Comparison of ENCODE assay signal across 8 mouse cellular contexts in the genomic region with DNA sequence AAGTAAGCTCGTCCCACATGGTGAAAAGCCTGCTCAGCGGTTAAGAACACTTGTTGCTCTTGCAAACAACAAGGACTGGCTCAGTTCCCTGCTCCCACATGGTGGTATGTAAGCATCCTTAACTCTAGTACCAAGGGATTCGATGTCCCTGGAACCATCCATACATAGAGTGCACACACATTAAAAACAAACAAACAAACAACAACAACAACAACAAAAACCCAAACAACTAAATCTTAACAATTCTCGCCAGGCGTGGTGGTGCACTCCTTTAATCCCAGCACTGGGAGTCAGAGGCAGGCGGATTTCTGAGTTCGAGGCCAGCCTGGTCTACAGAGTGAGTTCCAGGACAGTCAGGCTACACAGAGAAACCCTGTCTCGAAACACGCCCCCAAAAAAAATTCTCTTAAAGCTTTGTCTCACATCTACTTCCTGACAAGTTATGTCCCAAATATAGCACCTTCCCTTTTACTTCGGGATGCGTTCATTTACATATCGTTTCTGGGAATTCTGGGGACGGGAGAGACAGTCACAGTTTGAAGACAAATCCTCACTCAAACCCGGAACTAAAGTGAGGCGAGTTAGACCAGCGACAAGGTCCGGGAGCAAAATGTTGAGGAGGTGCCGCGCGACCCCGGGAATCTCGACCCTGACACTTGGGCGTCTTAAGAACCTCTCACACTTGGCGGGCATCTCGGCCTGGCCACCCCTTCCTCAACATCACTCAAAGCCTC. TPM values are rescaled to one million over a fixed set of nuclear protein-coding genes. Genes with fewer than 3 reads are reported as not detected.
DNase-seq lines count a peak whose midpoint lies in the region; ATAC-seq and TF ChIP-seq lines count a peak whose summit lies in the region.

No protein-coding gene starts in this region.

- no peaks in the 10 kb centered on the region for H3K9me3 ChIP-seq in forebrain, embryonic 12.5 days
- no peaks in the 10 kb centered on the region for H3K9me3 ChIP-seq in liver, embryonic 14.5 days (ENCODE audit: control insufficient read depth, low read length)
- no peaks in the 10 kb centered on the region for H3K9me3 ChIP-seq in stomach, embryonic 16.5 days (replicated peaks; ENCODE audit: control insufficient read depth, low read length)

- peak overlapping the region; percentile 99 for H3K4me2 ChIP-seq in forebrain, embryonic 12.5 days
- H3K4me2 ChIP-seq in liver, embryonic 14.5 days (ENCODE audit: low read depth) = peak overlapping the region; percentile 95
- H3K4me2 ChIP-seq in stomach, embryonic 16.5 days (ENCODE audit: low read depth, low read length) = peak overlapping the region; percentile 72

- no peak for TF ChIP-seq POLR2A in spleen, adult 2 months (IDR thresholded peaks at IDR 0.05; ENCODE audit: low read depth, low read length)

- 20% methylated on average over 25 of the region's 25 CpGs for WGBS in spleen, adult 2 months
- 18% methylated on average over 25 of the region's 25 CpGs for WGBS in forebrain, embryonic 12.5 days
- 18% methylated on average over 25 of the region's 25 CpGs for WGBS in liver, embryonic 14.5 days (ENCODE audit: insufficient replicate concordance)
- 17% methylated on average over 25 of the region's 25 CpGs for WGBS in stomach, embryonic 16.5 days

- DNase-seq in spleen, adult 2 months (ENCODE audit: low read depth in 1 of 2, low spot score in 2 of 2) = no peak
- no peak for DNase-seq in spleen, postnatal 14 days (ENCODE audit: low spot score in 2 of 2)
- no peak for DNase-seq in liver, embryonic 14.5 days (ENCODE audit: low read depth in 3 of 3, low spot score in 3 of 3)
- no peak for DNase-seq in cerebellum, adult 9-11 months
- DNase-seq in thymus, adult 18-20 months = no peak
- no peak for DNase-seq in embryo, embryonic 10.5 days (ENCODE audit: low spot score)

- no peak for TF ChIP-seq CTCF in spleen, adult 2 months (IDR thresholded peaks at IDR 0.05; ENCODE audit: extremely low read depth, insufficient read depth, insufficient read length, insufficient replicate concordance)
- TF ChIP-seq CTCF in liver, embryonic 14.5 days (IDR thresholded peaks at IDR 0.05; ENCODE audit: low read depth) = no peak

- H3K27me3 ChIP-seq in spleen, adult 2 months (ENCODE audit: control insufficient read depth, insufficient read depth, low read length) = no peaks in the 10 kb centered on the region
- H3K27me3 ChIP-seq in forebrain, embryonic 12.5 days = peaks cover 13% of the 10 kb centered on the region
- peaks cover 13% of the 10 kb centered on the region for H3K27me3 ChIP-seq in liver, embryonic 14.5 days (ENCODE audit: control insufficient read depth, insufficient read depth, low read length)
- H3K27me3 ChIP-seq in stomach, embryonic 16.5 days (ENCODE audit: control insufficient read depth, insufficient read depth, low read length) = no peaks in the 10 kb centered on the region

- peak overlapping the region; percentile 84 for H3K9ac ChIP-seq in forebrain, embryonic 12.5 days
- H3K9ac ChIP-seq in liver, embryonic 14.5 days (replicated peaks) = peak overlapping the region; percentile 98
- peak overlapping the region; percentile 95 for H3K9ac ChIP-seq in stomach, embryonic 16.5 days (ENCODE audit: low read length)

- TF ChIP-seq EP300 in liver, embryonic 14.5 days (IDR thresholded peaks at IDR 0.05; ENCODE audit: low read depth) = no peak

- peaks cover 7% of the 10 kb centered on the region for H3K4me1 ChIP-seq in spleen, adult 2 months (ENCODE audit: control insufficient read depth, insufficient read depth, insufficient read length)
- peaks cover 21% of the 10 kb centered on the region for H3K4me1 ChIP-seq in forebrain, embryonic 12.5 days
- H3K4me1 ChIP-seq in liver, embryonic 14.5 days (replicated peaks; ENCODE audit: control insufficient read depth in 2 of 2, insufficient read depth in 2 of 2, low read length in 1 of 2) = peaks cover 7 to 16% of the 10 kb centered on the region in 2 experiments; a peak in 3 of 4 replicates
- H3K4me1 ChIP-seq in stomach, embryonic 16.5 days (ENCODE audit: control insufficient read depth, insufficient read depth, low read length) = peaks cover 20% of the 10 kb centered on the region

- no peaks in the 10 kb centered on the region for H3K36me3 ChIP-seq in spleen, adult 2 months (ENCODE audit: control insufficient read depth, insufficient read depth, low read length)
- H3K36me3 ChIP-seq in forebrain, embryonic 12.5 days (replicated peaks) = no peaks in the 10 kb centered on the region
- H3K36me3 ChIP-seq in liver, embryonic 14.5 days (replicated peaks; ENCODE audit: control insufficient read depth, insufficient read depth, low read depth) = no peaks in the 10 kb centered on the region
- H3K36me3 ChIP-seq in stomach, embryonic 16.5 days (ENCODE audit: control insufficient read depth, insufficient read depth, low read length) = no peaks in the 10 kb centered on the region

- peak overlapping the region; percentile 95 for H3K4me3 ChIP-seq in spleen, adult 2 months (ENCODE audit: extremely low read depth, insufficient read depth, insufficient read length)
- peak overlapping the region; percentile 81 for H3K4me3 ChIP-seq in forebrain, embryonic 12.5 days (replicated peaks)
- H3K4me3 ChIP-seq in liver, embryonic 14.5 days (ENCODE audit: insufficient read depth in 1 of 2, low read depth in 2 of 2, low read length in 2 of 2) = peak overlapping the region; percentile 92 to 99
- peak overlapping the region; percentile 84 for H3K4me3 ChIP-seq in stomach, embryonic 16.5 days (replicated peaks; ENCODE audit: low read length)

- H3K27ac ChIP-seq in spleen, adult 2 months (ENCODE audit: insufficient read depth, low read length) = peak overlapping the region; percentile 74
- no peak overlapping the region for H3K27ac ChIP-seq in forebrain, embryonic 12.5 days
- H3K27ac ChIP-seq in liver, embryonic 14.5 days = peak overlapping the region; percentile 82
- peak overlapping the region; percentile 89 for H3K27ac ChIP-seq in stomach, embryonic 16.5 days (ENCODE audit: low read length)

- no peak for ATAC-seq in forebrain, embryonic 12.5 days (ENCODE audit: low FRiP score)
- ATAC-seq in liver, embryonic 14.5 days (ENCODE audit: insufficient read depth) = no peak
- no peak for ATAC-seq in stomach, embryonic 16.5 days (ENCODE audit: insufficient read depth, low FRiP score)

RNA-seq across cellular contexts. Expression of gene Ezh1, which starts 0.8 kb away (rescaled TPM):
- 28.3 and 30.9 TPM in 2 replicates for polyA plus RNA-seq in spleen, adult 2 months (2012; rRNA removed)
- polyA plus RNA-seq in forebrain, embryonic 12.5 days (2016; fragmentation: Nextera tagmentation; extraction: Ambion mirVana) = 11.1 and 12.5 TPM in 2 replicates
- polyA plus RNA-seq in liver, embryonic 14.5 days (2012; rRNA removed) = 6.8 and 8.8 TPM in 2 replicates
- 7.9 and 8.1 TPM in 2 replicates for polyA plus RNA-seq in liver, embryonic 14.5 days (2014; fragmentation: Nextera tagmentation; extraction: Ambion mirVana)
- polyA plus RNA-seq in stomach, embryonic 16.5 days (2015; fragmentation: Nextera tagmentation; extraction: Ambion mirVana) = 18.5 and 21.8 TPM in 2 replicates

RNA-seq across cellular contexts. Expression of gene Ramp2, which starts 20.3 kb away (rescaled TPM):
- 47.6 and 59.7 TPM in 2 replicates for polyA plus RNA-seq in spleen, adult 2 months (2012; rRNA removed)
- polyA plus RNA-seq in forebrain, embryonic 12.5 days (2016; fragmentation: Nextera tagmentation; extraction: Ambion mirVana) = 43.7 and 49.6 TPM in 2 replicates
- polyA plus RNA-seq in liver, embryonic 14.5 days (2012; rRNA removed) = 15.1 and 17.5 TPM in 2 replicates
- 19.0 and 19.2 TPM in 2 replicates for polyA plus RNA-seq in liver, embryonic 14.5 days (2014; fragmentation: Nextera tagmentation; extraction: Ambion mirVana)
- polyA plus RNA-seq in stomach, embryonic 16.5 days (2015; fragmentation: Nextera tagmentation; extraction: Ambion mirVana) = 95.8 and 106 TPM in 2 replicates

RNA-seq across cellular contexts. Expression of gene Vps25, which starts 28.0 kb away (rescaled TPM):
- 56.3 and 62.2 TPM in 2 replicates for polyA plus RNA-seq in spleen, adult 2 months (2012; rRNA removed)
- 90.4 and 93.1 TPM in 2 replicates for polyA plus RNA-seq in forebrain, embryonic 12.5 days (2016; fragmentation: Nextera tagmentation; extraction: Ambion mirVana)
- polyA plus RNA-seq in liver, embryonic 14.5 days (2012; rRNA removed) = 35.1 and 36.3 TPM in 2 replicates
- 88.6 and 90.0 TPM in 2 replicates for polyA plus RNA-seq in liver, embryonic 14.5 days (2014; fragmentation: Nextera tagmentation; extraction: Ambion mirVana)
- polyA plus RNA-seq in stomach, embryonic 16.5 days (2015; fragmentation: Nextera tagmentation; extraction: Ambion mirVana) = 133 and 141 TPM in 2 replicates

RNA-seq across cellular contexts. Expression of gene Wnk4, which starts 34.9 kb away (rescaled TPM):
- 1.9 and 2.2 TPM in 2 replicates for polyA plus RNA-seq in spleen, adult 2 months (2012; rRNA removed)
- 5.7 and 7.5 TPM in 2 replicates for polyA plus RNA-seq in forebrain, embryonic 12.5 days (2016; fragmentation: Nextera tagmentation; extraction: Ambion mirVana)
- polyA plus RNA-seq in liver, embryonic 14.5 days (2012; rRNA removed) = 5.3 and 5.4 TPM in 2 replicates
- polyA plus RNA-seq in liver, embryonic 14.5 days (2014; fragmentation: Nextera tagmentation; extraction: Ambion mirVana) = 6.4 and 6.9 TPM in 2 replicates
- 23.5 and 28.0 TPM in 2 replicates for polyA plus RNA-seq in stomach, embryonic 16.5 days (2015; fragmentation: Nextera tagmentation; extraction: Ambion mirVana)

RNA-seq across cellular contexts. Expression of gene Ccr10, which starts 50.3 kb away (rescaled TPM):
- polyA plus RNA-seq in spleen, adult 2 months (2012; rRNA removed) = 1.6 and 1.9 TPM in 2 replicates
- polyA plus RNA-seq in forebrain, embryonic 12.5 days (2016; fragmentation: Nextera tagmentation; extraction: Ambion mirVana) = 0.10 TPM in 1 of 2 replicates, not detected in the other
- polyA plus RNA-seq in liver, embryonic 14.5 days (2012; rRNA removed) = not detected in 2 replicates
- not detected in 2 replicates for polyA plus RNA-seq in liver, embryonic 14.5 days (2014; fragmentation: Nextera tagmentation; extraction: Ambion mirVana)
- 0.26 and 0.43 TPM in 2 replicates for polyA plus RNA-seq in stomach, embryonic 16.5 days (2015; fragmentation: Nextera tagmentation; extraction: Ambion mirVana)
